Mouse (Mus musculus) testis, postnatal 10 days (tissue): ENCODE measurements around the gene Phlpp1.

ENCODE experiments used
- DNase-seq: peaks from one replicate; pipeline ENCODE4 v3.0.0; 2021; ENCODE audit warnings: low spot score

Phlpp1 gene

GRCm38 (mm10) chr1:106314476-106314875 is 142.9 kb downstream of the Phlpp1 start:
- no peak for DNase-seq

- no peak for DNase-seq
Measured at GRCm38 (mm10) chr1:106316641-106317304, 145.2 kb downstream of the Phlpp1 start.

- no peak for DNase-seq
Measured at GRCm38 (mm10) chr1:106318341-106318740, 146.8 kb downstream of the Phlpp1 start.

GRCm38 (mm10) chr1:106320583-106320982 is 149.0 kb downstream of the Phlpp1 start:
- no peak for DNase-seq

- DNase-seq: no peak
Measured at GRCm38 (mm10) chr1:106321432-106322126, 150.0 kb downstream of the Phlpp1 start.

- no peak for DNase-seq
Measured at GRCm38 (mm10) chr1:106326691-106327090, 155.1 kb downstream of the Phlpp1 start.

GRCm38 (mm10) chr1:106342100-106342499 is 170.5 kb downstream of the Phlpp1 start:
- DNase-seq: no peak

GRCm38 (mm10) chr1:106345265-106345664 is 173.7 kb downstream of the Phlpp1 start:
- DNase-seq: no peak

GRCm38 (mm10) chr1:106346776-106347175 is 175.2 kb downstream of the Phlpp1 start:
- no peak for DNase-seq

- no peak for DNase-seq
Measured at GRCm38 (mm10) chr1:106349116-106349515, 177.6 kb downstream of the Phlpp1 start.

- DNase-seq: no peak
Measured at GRCm38 (mm10) chr1:106351512-106351911, 180.0 kb downstream of the Phlpp1 start.

GRCm38 (mm10) chr1:106352801-106353511 is 181.4 kb downstream of the Phlpp1 start:
- DNase-seq: no peak

- no peak for DNase-seq
Measured at GRCm38 (mm10) chr1:106353993-106354392, 182.4 kb downstream of the Phlpp1 start.

GRCm38 (mm10) chr1:106359474-106359873 is 187.9 kb downstream of the Phlpp1 start:
- DNase-seq: no peak

- DNase-seq: no peak
Measured at GRCm38 (mm10) chr1:106362841-106363604, 191.5 kb downstream of the Phlpp1 start.

- no peak for DNase-seq
Measured at GRCm38 (mm10) chr1:106369330-106369729, 197.8 kb downstream of the Phlpp1 start.

GRCm38 (mm10) chr1:106372446-106372845 is 200.9 kb downstream of the Phlpp1 start:
- no peak for DNase-seq

GRCm38 (mm10) chr1:106373656-106374055 is 202.1 kb downstream of the Phlpp1 start:
- DNase-seq: no peak

- no peak for DNase-seq
Measured at GRCm38 (mm10) chr1:106374274-106374673, 202.7 kb downstream of the Phlpp1 start.

GRCm38 (mm10) chr1:106374971-106375370 is 203.4 kb downstream of the Phlpp1 start:
- no peak for DNase-seq

GRCm38 (mm10) chr1:106376003-106376402 is 204.5 kb downstream of the Phlpp1 start:
- DNase-seq: no peak

GRCm38 (mm10) chr1:106380465-106380864 is 208.9 kb downstream of the Phlpp1 start:
- DNase-seq: no peak
